Mouse (Mus musculus) v-Abl transformed pro-B cells (cell line): ENCODE measurements at regions not wholly inside any gene's neighbourhood (a gene's known extent, or its start where the extent isn't known, plus 50 kb on each side); places are given as distances from the start of the nearest gene placed in this dataset.

Experiments used
- in situ Hi-C, 2 experiments: fragments of 400-800 bp; cut with MboI; formaldehyde crosslinking; loops; one replicate each; pipeline ENCODE4 v1.15.1; 2025; ENCODE audit not compliant: unreplicated experiment in 2 of 2

DNA sequence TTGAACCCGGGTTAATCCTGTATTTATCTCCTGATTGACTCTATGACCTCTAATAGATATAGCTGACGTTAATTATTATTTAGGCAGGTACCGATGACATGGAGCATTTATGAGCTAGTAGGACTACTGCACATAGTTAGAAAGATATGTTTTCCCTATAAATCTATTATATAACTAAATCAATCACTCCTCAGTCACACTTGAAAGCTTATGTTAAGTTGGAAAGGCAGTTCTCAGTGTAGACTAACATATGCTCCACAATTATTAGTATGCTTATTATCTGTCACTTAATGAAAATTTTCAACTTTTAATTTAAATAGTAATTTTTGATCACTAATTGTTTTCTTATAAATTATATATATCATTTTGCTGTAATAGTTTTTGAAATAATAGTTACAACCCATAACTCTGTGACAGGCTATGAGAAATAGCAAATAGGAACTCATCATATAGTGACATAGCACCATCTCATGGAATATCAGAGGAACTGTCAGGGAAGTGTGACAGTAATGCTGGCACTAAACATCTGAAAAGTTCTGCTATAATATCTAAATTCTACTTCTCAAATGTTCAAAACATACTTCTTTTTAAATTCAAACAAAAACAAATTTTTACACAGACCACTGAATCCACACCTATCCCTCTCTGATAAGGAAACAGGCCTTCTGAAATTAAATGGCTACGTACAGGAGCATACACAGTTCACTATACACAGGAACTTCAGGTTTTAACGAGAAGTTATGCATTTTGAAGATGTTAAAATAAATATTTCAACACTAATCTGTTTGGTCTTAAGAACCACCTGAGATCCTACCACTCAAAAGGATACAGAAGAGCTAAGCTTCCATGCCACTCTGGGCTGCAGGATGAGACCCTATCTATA, 75.3 kb upstream of the Map2 start:
- in situ Hi-C loops: loop anchor here (10.0 to 25.0 kb wide), 5 partner anchors 735 to 1055 kb away; partner anchors contain the start of gene Pth2r (in 2 of the 2)

GRCm38 (mm10) chr1:66101419-66101818, 73.7 kb upstream of the Map2 start:
- in situ Hi-C loops: loop anchor here in 1 of 2 experiments (10.0 kb wide), 3 partner anchors 733 to 893 kb away; partner anchors contain the start of gene Pth2r

- in situ Hi-C loops: loop anchor here in 1 of 2 experiments (10.0 kb wide), 3 partner anchors 730 to 890 kb away; partner anchors contain the start of gene Pth2r
Observed at GRCm38 (mm10) chr1:66104493-66104892, 70.6 kb upstream of the Map2 start.

DNA sequence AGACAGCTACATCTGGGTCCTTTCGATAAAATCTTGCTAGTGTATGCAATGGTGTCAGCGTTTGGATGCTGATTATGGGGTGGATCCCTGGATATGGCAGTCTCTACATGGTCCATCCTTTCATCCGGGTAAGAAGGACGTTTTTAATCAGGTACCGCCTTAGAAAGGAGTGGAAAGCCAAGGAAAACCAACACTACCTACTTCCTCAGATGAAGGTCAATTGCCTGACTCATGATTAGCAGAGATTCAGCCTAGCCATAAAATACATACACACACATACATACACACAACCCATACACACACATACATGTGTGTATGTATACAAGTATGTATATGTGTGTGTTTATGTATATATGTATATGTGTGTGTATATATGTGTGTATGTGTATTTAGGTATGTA, 69.9 kb upstream of the Map2 start:
- in situ Hi-C loops: loop anchor here (5.0 to 10.0 kb wide), 5 partner anchors 552 to 890 kb away; partner anchors contain the start of gene Pth2r (in 1 of the 2)

- in situ Hi-C loops: loop anchor here (5.0 to 10.0 kb wide), 5 partner anchors 549 to 887 kb away; partner anchors contain the start of gene Pth2r (in 1 of the 2)
Observed at GRCm38 (mm10) chr1:66108051-66108450, 67.0 kb upstream of the Map2 start.

GRCm38 (mm10) chr1:66113916-66114315, 61.2 kb upstream of the Map2 start:
- in situ Hi-C loops: no loop called here

DNA sequence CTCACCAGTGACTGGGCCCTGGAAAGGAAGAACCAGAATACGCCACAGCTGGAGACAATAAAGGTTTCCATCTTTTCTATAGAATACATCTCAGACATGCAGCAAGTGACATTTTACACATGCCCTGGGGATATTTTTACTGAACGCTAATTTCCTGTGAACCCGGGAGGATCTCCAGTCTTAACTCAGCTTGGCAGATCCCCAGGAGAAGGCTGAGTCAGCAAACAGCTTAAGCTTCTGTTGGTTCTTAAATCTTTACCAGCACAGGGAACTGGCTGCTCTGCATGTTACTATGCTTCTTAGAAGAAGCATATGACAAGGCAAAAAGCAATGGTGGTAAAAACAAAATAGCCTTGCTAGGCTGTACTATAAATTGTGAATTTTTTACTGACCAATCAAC, 59.7 kb upstream of the Map2 start:
- in situ Hi-C loops: no loop called here
